Mouse (Mus musculus) mouse embryonic stem cell (cell line): Measurements from ENCODE around the gene Mylip.

Experiments
- in situ Hi-C, 2 experiments: fragments of 300-500 bp; cut with MboI; formaldehyde crosslinking; loops; 1 replicate in 1 of 2; 3 replicates in 1 of 2; pipeline ENCODE4 v1.14.3; 2019 to 2020; ENCODE audit warnings: low sequenced_read_pairs in 2 of 2, low pct_unique_long_range_greater_than_20kb in 1 of 2, mixed read lengths in 1 of 2; ENCODE audit not compliant: unreplicated experiment in 1 of 2

Gene Mylip

GRCm38 (mm10) chr13:45389448-45390311 lies at the start of gene Mylip:
Mylip (plus strand) TSS chr13:45389742.
- in situ Hi-C loops = no loop called here

DNA sequence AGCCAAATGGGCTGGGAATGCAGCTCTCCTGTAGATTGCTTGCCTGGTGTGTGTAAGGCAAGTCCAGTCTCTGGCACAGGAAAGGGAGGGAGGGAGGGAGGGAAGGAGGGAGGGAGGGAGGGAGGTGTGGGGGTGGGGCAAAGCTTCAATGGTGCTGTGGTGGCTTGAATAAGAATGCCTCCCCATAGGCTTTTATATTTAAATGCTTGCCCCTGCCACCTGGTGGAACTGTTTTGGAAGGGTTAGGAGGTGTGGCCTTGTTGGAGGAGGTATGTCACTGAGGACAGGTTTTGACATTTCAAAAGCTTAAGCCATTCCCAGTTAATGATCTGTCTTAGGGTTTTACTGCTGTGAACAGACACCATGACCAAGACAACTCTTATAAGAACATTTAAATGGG lies 47.6 kb upstream of the Mylip start:
- in situ Hi-C loops = no loop called here

GRCm38 (mm10) chr13:45343541-45343940 lies 46.0 kb upstream of the Mylip start:
- in situ Hi-C loops = no loop called here

- in situ Hi-C loops = no loop called here
These were observed 45.6 kb upstream of the Mylip start for GRCm38 (mm10) chr13:45343966-45344365.

DNA sequence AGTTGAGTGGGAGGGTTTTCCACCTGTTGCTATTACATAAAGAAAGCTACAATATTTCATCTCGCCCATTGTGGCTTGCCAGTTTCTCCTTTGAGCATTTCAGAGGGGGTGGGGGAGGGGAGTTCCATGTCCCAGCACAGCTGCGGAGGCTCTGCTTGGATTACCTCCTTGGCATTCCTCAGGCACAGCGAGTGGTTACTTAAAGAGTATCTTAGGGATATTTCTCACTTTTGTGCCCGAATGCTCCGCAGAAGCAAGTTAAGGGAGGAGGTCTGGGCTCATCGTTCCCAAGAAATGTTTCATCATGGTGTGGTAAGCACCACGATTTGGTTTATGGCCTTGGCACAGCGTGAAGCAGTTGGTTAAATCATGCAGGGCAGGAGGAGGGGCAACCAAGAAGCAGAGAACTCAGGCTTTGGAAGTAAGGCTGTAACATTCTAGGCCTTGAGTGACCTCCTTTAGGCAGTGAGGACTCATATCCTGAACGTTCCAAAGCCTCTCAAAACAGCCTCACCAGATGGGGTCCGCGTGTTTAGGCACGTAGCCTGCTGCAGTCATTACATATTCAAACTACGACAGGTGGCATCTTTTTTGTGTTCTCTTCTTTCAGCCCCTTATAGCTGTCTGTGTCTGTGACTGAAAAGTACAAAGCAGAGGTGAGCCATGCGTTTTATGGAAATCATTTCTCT lies 43.9 kb upstream of the Mylip start:
- in situ Hi-C loops = no loop called here

DNA sequence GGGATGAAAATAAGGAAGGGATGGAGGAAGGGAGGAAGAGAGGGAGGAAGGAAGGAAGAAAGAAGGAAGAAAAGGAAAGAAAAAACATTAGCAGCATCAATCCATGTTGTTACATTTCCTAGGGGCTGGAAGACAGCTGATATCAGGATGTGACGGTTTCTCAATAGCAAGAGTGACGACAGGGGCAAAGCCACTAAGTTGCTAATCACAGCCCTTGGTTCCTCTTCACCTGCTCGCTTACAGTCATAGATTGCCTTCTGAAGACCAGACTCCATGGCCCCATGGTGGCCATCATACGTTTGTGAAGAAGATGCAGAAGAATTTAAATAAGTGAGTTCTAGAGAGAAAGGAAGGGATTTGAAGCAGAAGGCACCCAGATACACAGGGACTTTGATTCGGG lies 38.1 kb upstream of the Mylip start:
- in situ Hi-C loops = no loop called here

- in situ Hi-C loops = no loop called here
These were observed 34.7 kb upstream of the Mylip start for GRCm38 (mm10) chr13:45354824-45355223.

DNA sequence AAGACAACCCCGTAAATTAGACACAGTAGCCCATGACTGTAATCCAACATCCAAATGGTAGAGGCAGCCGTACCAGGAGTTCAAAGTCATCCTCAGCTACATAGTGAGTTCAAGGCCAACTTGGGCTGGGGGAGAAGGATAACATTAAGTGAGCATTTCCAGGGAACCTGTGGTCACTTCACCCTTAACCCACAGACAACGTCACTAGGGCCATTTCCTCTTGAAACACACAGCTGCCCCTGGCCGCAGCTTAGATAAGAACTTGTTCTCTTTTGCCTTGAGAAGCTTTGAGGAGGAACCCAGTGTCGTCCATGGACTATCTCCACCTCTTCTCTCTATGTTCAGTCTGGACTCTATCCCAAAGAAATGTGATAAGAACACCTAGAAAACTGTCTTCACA lies 31.3 kb upstream of the Mylip start:
- in situ Hi-C loops = no loop called here

- in situ Hi-C loops = no loop called here
These were observed 30.7 kb upstream of the Mylip start for GRCm38 (mm10) chr13:45358676-45359323.

DNA sequence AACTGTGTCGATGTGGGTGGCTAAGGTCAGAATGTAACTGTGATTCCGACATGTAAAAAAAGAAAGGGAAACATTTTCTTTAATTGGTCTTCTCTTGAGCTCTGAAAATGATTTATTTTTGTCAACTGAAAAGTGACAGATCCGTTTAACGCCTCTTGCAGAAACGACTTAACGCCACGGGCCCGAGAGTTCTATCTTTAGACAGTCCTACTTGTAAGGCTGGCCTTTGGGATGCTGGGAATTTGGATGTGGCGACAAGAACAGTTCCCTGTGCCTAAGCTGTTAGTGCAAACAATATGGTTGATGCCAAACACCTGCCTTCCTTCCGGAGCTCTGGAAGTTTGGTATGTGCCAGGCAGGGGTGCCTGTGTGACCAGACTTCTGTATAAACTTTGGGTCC lies 23.8 kb upstream of the Mylip start:
- in situ Hi-C loops = no loop called here

GRCm38 (mm10) chr13:45371673-45372072 lies 17.9 kb upstream of the Mylip start:
- in situ Hi-C loops = no loop called here

- in situ Hi-C loops = no loop called here
These were observed 17.1 kb upstream of the Mylip start for GRCm38 (mm10) chr13:45372456-45372855.

- in situ Hi-C loops = no loop called here
These were observed 14.7 kb upstream of the Mylip start for GRCm38 (mm10) chr13:45374846-45375245.

GRCm38 (mm10) chr13:45382208-45382607 lies 7.3 kb upstream of the Mylip start:
- in situ Hi-C loops = no loop called here

GRCm38 (mm10) chr13:45384636-45385035 lies 4.9 kb upstream of the Mylip start:
- in situ Hi-C loops = no loop called here

- in situ Hi-C loops = no loop called here
These were observed 4.0 kb upstream of the Mylip start for GRCm38 (mm10) chr13:45385521-45385920.

GRCm38 (mm10) chr13:45386253-45386652 lies 3.3 kb upstream of the Mylip start:
- in situ Hi-C loops = no loop called here

DNA sequence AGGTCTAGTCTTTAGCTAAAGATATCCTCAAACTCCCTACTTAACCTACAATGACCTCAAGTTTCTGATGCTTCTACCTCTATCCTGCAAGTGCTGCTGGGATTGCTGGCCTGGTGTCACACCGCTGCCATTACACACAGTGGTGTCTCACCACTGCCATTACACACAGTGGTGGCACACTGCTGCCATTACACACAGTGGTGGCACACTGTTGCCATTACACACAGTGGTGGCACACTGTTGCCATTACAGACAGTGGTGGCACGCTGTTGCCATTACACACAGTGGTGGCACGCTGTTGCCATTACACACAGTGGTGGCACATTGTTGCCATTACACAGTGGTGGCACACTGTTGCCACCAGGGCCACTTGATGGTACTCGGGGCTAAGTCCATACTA lies 2.3 kb upstream of the Mylip start:
- in situ Hi-C loops = no loop called here

DNA sequence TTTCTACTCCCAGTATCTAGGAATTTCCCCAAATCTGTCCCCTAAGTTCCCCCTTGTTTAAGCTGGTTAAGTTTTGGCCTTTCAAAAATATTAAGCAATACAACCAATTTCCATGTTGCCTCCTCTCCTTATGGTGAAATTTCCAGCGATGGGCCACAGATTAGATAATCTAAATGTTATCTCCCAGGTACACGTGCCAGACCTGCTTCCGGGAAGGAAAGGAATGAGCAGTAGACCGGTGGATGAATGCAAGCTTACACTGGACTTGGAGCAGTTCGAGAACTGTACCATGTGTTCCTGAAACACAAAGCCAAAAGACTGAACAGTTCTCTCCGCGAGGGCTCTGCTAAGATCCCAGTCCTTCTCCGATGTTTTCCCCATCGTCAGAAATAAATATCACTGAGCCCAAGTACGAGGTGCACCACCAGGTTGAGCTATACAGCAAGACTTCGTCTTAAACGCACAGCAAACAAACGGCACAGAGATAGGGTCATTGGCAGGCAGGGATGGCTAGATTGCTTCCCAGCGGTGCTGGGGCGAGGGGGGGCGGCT lies 1.2 kb upstream of the Mylip start:
- in situ Hi-C loops = no loop called here
